Mouse (Mus musculus) liver, adult 2 months (tissue): ENCODE measurements around the gene Styk1.

Experiments
- CTCF ChIP-seq: fragments of 200-500 bp; IDR thresholded peaks from 2 replicates; pipeline ENCODE4 v1.5.1; 2011; ENCODE audit warnings: low read depth, low read length, control low read depth
- POLR2A ChIP-seq: fragments of 200-500 bp; IDR thresholded peaks from 2 replicates; pipeline ENCODE4 v1.6.1; 2011; ENCODE audit warnings: low read length, control low read depth; ENCODE audit not compliant: insufficient read depth; ENCODE audit errors: extremely low read depth

DNA sequence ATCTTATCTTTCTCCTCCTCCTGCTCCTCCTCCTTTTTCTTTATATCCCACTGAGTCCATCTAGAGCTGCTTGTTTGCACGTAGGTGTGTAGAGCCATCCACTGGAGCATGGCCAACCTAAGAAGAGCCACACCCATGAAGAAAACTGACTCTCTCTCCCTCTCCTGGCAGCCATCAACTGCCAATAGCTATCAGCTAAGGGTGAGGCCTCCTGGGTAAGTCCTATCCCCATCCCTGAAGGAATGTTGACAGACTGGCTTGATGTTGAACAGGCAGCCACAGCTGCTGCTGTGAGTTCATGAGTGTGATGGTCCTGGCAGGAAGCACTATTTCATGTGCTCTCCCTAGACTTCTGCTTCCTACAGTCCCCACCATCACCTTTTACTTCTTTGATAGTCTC is 43.3 kb upstream of the Styk1 start:
- TF ChIP-seq CTCF (no peak), POLR2A (no peak)
